Mouse (Mus musculus) neural tube, embryonic 11.5 days (tissue): ENCODE measurements around the gene Odf2. TPM values are rescaled to one million over a fixed set of nuclear protein-coding genes. Genes with fewer than 3 reads are reported as not detected.

Experiments used
- ATAC-seq: fragments of 200-750 bp; cut with Nextera tagmentation; 2 replicates; pipeline ENCODE4 v1.8.0; 2017; ENCODE audit warnings: moderate number of reproducible peaks, mild to moderate bottlenecking, moderate TSS enrichment, moderate library complexity; ENCODE audit not compliant: insufficient read depth, low FRiP score, low TSS enrichment
- DNase-seq: peaks from one replicate; pipeline ENCODE4 v3.0.0-alpha.2; 2015; ENCODE audit warnings: low spot score
- H3K27ac ChIP-seq: fragments of 300-500 bp; sonication (generic); 2 replicates; pipeline ENCODE4 v1.5.1; 2014; ENCODE audit warnings: low read depth, mild to moderate bottlenecking, low read length
- H3K27me3 ChIP-seq: fragments of 300-500 bp; sonication (generic); 2 replicates; pipeline ENCODE4 v1.6.1; 2014; ENCODE audit warnings: mild to moderate bottlenecking, low read length, mixed read lengths; ENCODE audit not compliant: control insufficient read depth, insufficient read depth
- H3K36me3 ChIP-seq: fragments of 300-500 bp; sonication (generic); 2 replicates; pipeline ENCODE4 v1.6.1; 2014; ENCODE audit warnings: mild to moderate bottlenecking, low read length, moderate library complexity, mixed read lengths; ENCODE audit not compliant: control insufficient read depth, insufficient read depth
- H3K4me1 ChIP-seq: fragments of 300-500 bp; sonication (generic); 2 replicates; pipeline ENCODE4 v1.6.1; 2014; ENCODE audit warnings: low read length, mixed read lengths; ENCODE audit not compliant: control insufficient read depth, insufficient read depth
- H3K4me2 ChIP-seq: fragments of 300-500 bp; sonication (generic); 2 replicates; pipeline ENCODE4 v1.6.1; 2014; ENCODE audit warnings: low read depth, mild to moderate bottlenecking, moderate library complexity
- H3K4me3 ChIP-seq: fragments of 300-500 bp; sonication (generic); 2 replicates; pipeline ENCODE4 v1.5.1; 2014; ENCODE audit warnings: low read depth, low read length
- H3K9ac ChIP-seq: fragments of 300-500 bp; sonication (generic); 2 replicates; pipeline ENCODE4 v1.6.1; 2014; ENCODE audit warnings: mild to moderate bottlenecking, low read length
- H3K9me3 ChIP-seq: fragments of 300-500 bp; sonication (generic); 2 replicates; pipeline ENCODE4 v1.6.1; 2016; ENCODE audit warnings: low read length; ENCODE audit not compliant: control insufficient read depth
- WGBS: fragments of 180-500 bp; shearing (Covaris S2); extraction: QIAGEN DNeasy Blood & Tissue Kit; methylation state at CpG from one replicate; pipeline ENCODE4 v1.1.7; 2014; 5-methylcytosine and 5-hydroxymethylcytosine counted together
- polyA plus RNA-seq: library from polyadenylated mRNA; unstranded; fragments of >200 nt; fragmentation: Nextera tagmentation; extraction: Ambion mirVana; gene quantifications from 2 replicates; pipeline ENCODE4 v1.2.1, GENCODE M21; 2014

Odf2 gene
- 74.6 and 78.9 TPM in 2 replicates for polyA plus RNA-seq

DNA sequence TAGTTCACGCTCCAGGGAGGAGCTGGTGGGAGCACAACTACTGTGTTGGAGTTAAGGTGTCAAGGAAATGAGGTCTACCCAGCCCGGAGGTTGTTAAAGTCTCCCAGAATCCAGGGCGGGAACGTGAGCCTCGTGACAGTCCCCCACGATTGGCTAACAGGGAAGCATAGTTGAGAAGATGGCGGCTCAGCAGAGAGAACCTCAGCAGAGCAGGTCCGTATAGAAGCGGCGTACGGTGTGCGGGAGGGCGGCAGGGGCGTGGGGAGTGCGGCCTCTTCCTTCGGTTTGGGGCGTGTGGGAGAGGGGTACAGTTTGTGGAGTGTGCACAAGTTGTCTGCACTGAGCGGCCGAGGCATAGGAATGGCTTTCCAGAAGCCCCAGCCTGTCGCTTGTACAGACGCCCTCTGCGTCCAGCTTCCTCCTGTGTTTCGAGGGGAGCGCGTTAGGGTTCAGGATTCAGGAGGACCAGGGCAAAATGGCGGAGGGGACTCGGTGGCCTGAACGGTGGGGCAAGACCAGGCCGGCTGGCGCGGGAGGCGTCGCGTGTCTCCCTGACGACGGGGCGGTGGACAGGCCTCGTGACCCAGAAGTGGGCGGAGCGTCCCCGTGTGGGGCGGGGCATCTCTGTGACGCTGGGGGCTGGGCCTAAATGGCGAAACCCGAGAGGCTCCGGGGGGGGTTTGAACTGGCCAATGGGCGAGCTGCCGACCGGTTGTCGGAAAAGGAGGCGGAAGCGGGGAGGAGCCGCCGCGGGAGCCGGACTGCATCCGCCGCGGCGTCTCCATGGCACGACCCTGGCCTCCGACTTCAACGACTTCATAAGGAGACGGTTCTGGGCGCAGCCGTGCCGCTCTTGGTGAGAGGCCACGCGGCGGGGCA lies at the start of gene Odf2:
Gene Odf2 (plus strand): TSS at position 156 of the 879 bp plus-strand sequence.
- 1% methylated on average over 68 of the region's 70 CpGs for WGBS

DNA sequence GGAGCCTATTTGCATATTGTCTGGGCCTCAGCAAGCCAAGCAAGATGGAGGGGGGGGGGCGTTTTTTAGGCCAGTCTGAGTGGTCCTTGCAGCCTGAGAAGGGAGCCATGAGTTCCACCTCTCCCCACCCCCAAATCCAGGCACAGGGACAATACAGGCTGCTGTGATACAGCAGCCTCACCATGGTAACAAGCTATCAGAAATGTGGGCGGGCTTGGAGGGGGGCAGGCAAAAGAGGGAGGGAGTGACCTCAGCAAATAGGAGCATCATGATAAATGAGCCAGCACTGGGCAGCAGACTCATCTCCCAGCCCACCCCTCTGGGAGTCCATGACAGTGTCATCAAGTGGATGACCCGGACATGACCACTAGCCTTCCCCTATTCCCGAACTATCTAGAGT lies 49.6 kb upstream of the Odf2 start:
- Histone ChIP-seq H3K27me3 (peaks cover 4% of the 10 kb centered on the region; the same call in 1 of the 2 replicates), H3K4me2 (no peak overlapping the region), H3K36me3 (no peaks in the 10 kb centered on the region; the same call in 1 of the 2 replicates), H3K4me1 (peaks cover 47% of the 10 kb centered on the region), H3K9ac (no peak overlapping the region; the same call in 1 of the 2 replicates), H3K27ac (peak overlapping the region; percentile 84), H3K9me3 (no peaks in the 10 kb centered on the region), H3K4me3 (no peak overlapping the region)
- DNase-seq = peak; percentile 85
- WGBS = 23% methylated on average over 4 of the region's 4 CpGs
- peak; percentile 70 for ATAC-seq

More for the DNA sequence above, at the start of gene Odf2:
- Histone ChIP-seq H3K4me2 (peak within 1 kb of the TSS; percentile 83), H3K27me3 (no peaks in the 10 kb centered on the region), H3K9ac (peak within 1 kb of the TSS; percentile 91), H3K9me3 (no peaks in the 10 kb centered on the region), H3K36me3 (peaks cover 16% of the 10 kb centered on the region), H3K4me1 (peaks cover 5% of the 10 kb centered on the region), H3K4me3 (peak within 1 kb of the TSS; percentile 100), H3K27ac (peak within 1 kb of the TSS; percentile 88)
- DNase-seq (peak; percentile 100), ATAC-seq (peak; percentile 87)

GRCm38 (mm10) chr2:29843231-29844105 lies 45.6 kb upstream of the Odf2 start:
- peak overlapping the region; percentile 90 for H3K4me3 ChIP-seq
- H3K9me3 ChIP-seq = no peaks in the 10 kb centered on the region
- H3K27ac ChIP-seq = peak overlapping the region; percentile 99
- no peaks in the 10 kb centered on the region for H3K36me3 ChIP-seq
- peaks cover 16% of the 10 kb centered on the region for H3K27me3 ChIP-seq
- DNase-seq (peak; percentile 80), ATAC-seq (peak; percentile 46)
- peaks cover 49% of the 10 kb centered on the region for H3K4me1 ChIP-seq
- peak overlapping the region; percentile 99 for H3K9ac ChIP-seq
- H3K4me2 ChIP-seq = peak overlapping the region; percentile 81
- 34% methylated on average over 9 of the region's 9 CpGs for WGBS

- DNase-seq (no peak), ATAC-seq (no peak)
- H3K4me2 ChIP-seq = peak overlapping the region; percentile 81
- H3K9me3 ChIP-seq = no peaks in the 10 kb centered on the region
- H3K4me3 ChIP-seq = peak overlapping the region; percentile 90
- peak overlapping the region; percentile 99 for H3K9ac ChIP-seq
- H3K27ac ChIP-seq = peak overlapping the region; percentile 99
- 39% methylated on average over 2 of the region's 2 CpGs for WGBS
- H3K4me1 ChIP-seq = peaks cover 44% of the 10 kb centered on the region
- no peaks in the 10 kb centered on the region for H3K36me3 ChIP-seq
- peaks cover 16% of the 10 kb centered on the region for H3K27me3 ChIP-seq
Observed at GRCm38 (mm10) chr2:29844115-29844514, 44.9 kb upstream of the Odf2 start.

DNA sequence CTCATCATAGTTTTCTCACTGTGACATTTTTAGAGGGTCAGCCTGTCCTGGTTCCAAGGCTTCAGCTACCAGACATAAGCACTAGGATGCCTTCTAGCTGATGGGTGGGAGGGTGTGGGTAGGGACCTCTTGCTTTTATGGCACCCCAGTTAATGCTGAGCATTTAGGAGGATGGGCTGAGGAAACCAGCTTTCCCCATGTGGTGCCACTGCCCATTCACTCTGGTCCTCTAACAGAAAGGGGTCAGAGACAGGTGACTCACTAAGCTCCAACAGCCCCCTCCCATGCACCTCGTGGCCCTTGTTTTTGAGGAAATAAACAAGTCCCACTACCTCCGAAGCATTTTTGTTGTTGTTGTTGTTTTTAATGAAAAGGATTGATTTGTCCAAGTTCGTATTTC lies 44.4 kb upstream of the Odf2 start:
- WGBS = 1% methylated on average over 3 of the region's 3 CpGs
- H3K27ac ChIP-seq = peak overlapping the region; percentile 99
- peaks cover 16% of the 10 kb centered on the region for H3K27me3 ChIP-seq
- H3K4me3 ChIP-seq = peak overlapping the region; percentile 90
- peaks cover 49% of the 10 kb centered on the region for H3K4me1 ChIP-seq
- no peaks in the 10 kb centered on the region for H3K9me3 ChIP-seq
- DNase-seq (no peak), ATAC-seq (no peak)
- H3K36me3 ChIP-seq = no peaks in the 10 kb centered on the region
- peak overlapping the region; percentile 81 for H3K4me2 ChIP-seq
- H3K9ac ChIP-seq = peak overlapping the region; percentile 99

DNA sequence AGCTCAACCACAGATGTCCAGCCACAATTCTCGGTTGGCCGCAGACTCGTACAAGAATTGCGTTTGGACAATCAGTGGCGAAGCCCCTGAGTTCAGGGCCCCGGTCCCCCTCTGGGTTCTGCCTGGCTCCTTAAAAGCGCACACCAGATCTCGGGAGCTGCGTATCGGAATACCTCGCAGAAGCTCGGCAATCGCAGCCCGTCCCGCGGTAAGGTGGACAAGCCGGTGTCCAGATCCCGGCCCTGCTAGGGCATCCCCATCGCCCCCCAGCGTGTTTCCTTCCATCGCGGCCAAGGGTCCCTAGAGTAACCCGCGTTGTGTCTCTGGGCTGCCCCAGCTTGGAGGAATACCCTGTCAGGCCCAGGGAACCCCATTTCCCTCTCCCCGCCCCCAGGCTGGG lies 43.4 kb upstream of the Odf2 start:
- Histone ChIP-seq H3K4me2 (peak overlapping the region; percentile 81), H3K9ac (peak overlapping the region; percentile 99), H3K36me3 (no peaks in the 10 kb centered on the region), H3K27me3 (peaks cover 16% of the 10 kb centered on the region), H3K4me1 (peaks cover 50% of the 10 kb centered on the region), H3K4me3 (peak overlapping the region; percentile 90), H3K9me3 (no peaks in the 10 kb centered on the region), H3K27ac (peak overlapping the region; percentile 99)
- ATAC-seq (no peak), DNase-seq (peak; percentile 51)
- 1% methylated on average over 25 of the region's 25 CpGs for WGBS

- Histone ChIP-seq H3K4me1 (peaks cover 50% of the 10 kb centered on the region), H3K4me2 (peak overlapping the region; percentile 81), H3K4me3 (peak overlapping the region; percentile 90), H3K36me3 (no peaks in the 10 kb centered on the region), H3K27me3 (peaks cover 16% of the 10 kb centered on the region), H3K27ac (peak overlapping the region; percentile 99), H3K9ac (peak overlapping the region; percentile 99), H3K9me3 (no peaks in the 10 kb centered on the region)
- WGBS = 2% methylated on average over 45 of the region's 47 CpGs
- ATAC-seq (peak; percentile 67), DNase-seq (peak; percentile 88)
Observed at GRCm38 (mm10) chr2:29846061-29846853, 42.8 kb upstream of the Odf2 start.

- H3K4me3 ChIP-seq = peak overlapping the region; percentile 90
Observed at GRCm38 (mm10) chr2:29846911-29847310, 42.1 kb upstream of the Odf2 start.

More at GRCm38 (mm10) chr2:29846911-29847310, 42.1 kb upstream of the Odf2 start:
- no peaks in the 10 kb centered on the region for H3K36me3 ChIP-seq
- H3K4me2 ChIP-seq = peak overlapping the region; percentile 81
- H3K9ac ChIP-seq = peak overlapping the region; percentile 99
- peaks cover 16% of the 10 kb centered on the region for H3K27me3 ChIP-seq
- H3K27ac ChIP-seq = peak overlapping the region; percentile 99
- no peaks in the 10 kb centered on the region for H3K9me3 ChIP-seq
- DNase-seq (no peak), ATAC-seq (no peak)
- peaks cover 50% of the 10 kb centered on the region for H3K4me1 ChIP-seq
- 19% methylated on average over 3 of the region's 3 CpGs for WGBS
